Mouse (Mus musculus): Measurements from ENCODE around the gene Gm4858.
"Not testable (repeated sequence)": the region's sequence is repeated elsewhere in the genome, so short reads cannot be mapped to it uniquely, and the experiment has no call there.

GRCm38 (mm10) chr3:93068523-93068922 is at the start of gene Gm4858:
- not testable (repeated sequence) for TF ChIP-seq POLR2A (IDR thresholded peaks at IDR 0.05; ENCODE audit: low read depth, low read length); KAT2A (IDR thresholded peaks at IDR 0.05; ENCODE audit: insufficient replicate concordance, low read length); IRF4 (IDR thresholded peaks at IDR 0.05; ENCODE audit: low read depth, low read length); UBTF (IDR thresholded peaks at IDR 0.05; ENCODE audit: low read depth, low read length); MYC (IDR thresholded peaks at IDR 0.05; ENCODE audit: low read depth, low read length); CTCF (conservative IDR thresholded peaks at IDR 0.05 in 1 of 2, IDR thresholded peaks at IDR 0.05 in 1 of 2; ENCODE audit: low read depth in 2 of 2, low read length in 2 of 2); ETS1 (conservative IDR thresholded peaks at IDR 0.05; ENCODE audit: low read depth, low read length); BHLHE40 (IDR thresholded peaks at IDR 0.05; ENCODE audit: low read depth, low read length); RAD21 (IDR thresholded peaks at IDR 0.05; ENCODE audit: low read depth, low read length); POLR2AphosphoS2 (IDR thresholded peaks at IDR 0.05; ENCODE audit: low read depth, low read length)

Measured in CH12.LX (cell line).